Mouse (Mus musculus) left cerebral cortex, adult 2 months (tissue): ENCODE data around the gene Bmper. TPM values are rescaled to one million over a fixed set of nuclear protein-coding genes. Genes with fewer than 3 reads are reported as not detected.

Experiments used
- DNase-seq, 2 experiments: peaks; one replicate each; pipeline ENCODE4 v3.0.0; 2021 to 2022; ENCODE audit warnings: low spot score in 2 of 2, mixed read lengths in 1 of 2; ENCODE audit errors: extremely low spot score in 1 of 2
- H3K27ac ChIP-seq: fragments of 200-600 bp; 2 replicates; pipeline ENCODE4 v1.8.1; 2022
- H3K4me3 ChIP-seq: fragments of 200-600 bp; 2 replicates; pipeline ENCODE4 v1.8.1; 2022
- CTCF ChIP-seq: fragments of 200-600 bp; IDR thresholded peaks from 2 replicates; pipeline ENCODE4 v1.8.1; 2022; ENCODE audit warnings: antibody characterized with exemption, mild to moderate bottlenecking, moderate library complexity
- intact Hi-C: fragments of 180-260 bp; cut with DNase I; formaldehyde crosslinking; loops from one replicate; pipeline ENCODE4 v1.15.1; 2025
- total RNA-seq, 2 experiments: library from RNA; stranded (reverse); gene quantifications; 2 replicates each; pipeline ENCODE4 v1.2.3; 2021

The Bmper gene
- total RNA-seq, 2 experiments from 2014 or later: 6.9 to 8.6 TPM

DNA sequence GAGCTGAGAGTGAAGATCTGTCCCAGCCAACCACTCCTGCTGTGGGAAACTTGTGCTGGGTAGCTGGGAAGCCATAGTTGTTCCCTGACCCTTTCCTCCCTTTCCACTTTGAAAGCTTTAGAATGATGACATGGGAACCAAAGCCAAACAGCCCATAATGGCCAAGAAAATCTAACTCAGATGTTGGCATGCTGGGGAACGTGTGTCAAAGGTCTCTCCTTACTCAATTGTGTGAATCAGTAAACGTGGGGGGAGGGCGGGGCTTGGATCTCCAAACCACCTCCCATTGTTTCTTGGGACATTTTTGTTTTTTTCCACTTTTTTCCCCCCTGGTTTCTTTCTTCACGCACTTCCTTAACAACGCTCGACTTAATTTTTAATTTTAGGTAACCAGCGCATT is 40.0 kb downstream of the Bmper start:
- no peak for DNase-seq
- no peak for TF ChIP-seq CTCF
- Histone ChIP-seq H3K27ac (no peak overlapping the region), H3K4me3 (no peak overlapping the region)
- intact Hi-C loops: no loop called here

DNA sequence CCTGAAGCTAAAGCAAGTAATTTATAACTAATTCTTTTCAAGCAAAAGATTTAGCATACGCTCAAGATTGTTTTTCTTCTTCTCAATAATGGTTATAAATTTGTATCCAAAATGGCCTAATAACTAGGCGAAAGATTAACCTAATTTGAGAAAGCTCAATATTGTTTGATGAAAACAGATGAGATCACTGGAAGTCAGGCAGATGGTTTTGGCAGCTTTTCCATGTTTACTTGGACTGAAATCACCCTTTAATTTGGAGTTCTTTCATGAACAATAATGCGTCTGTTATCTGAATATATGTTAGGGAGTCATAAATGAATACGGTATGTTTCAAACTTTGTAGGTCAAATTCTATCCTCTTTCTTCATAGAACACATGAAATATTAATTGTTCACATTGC is 41.6 kb downstream of the Bmper start:
- Histone ChIP-seq H3K27ac (no peak overlapping the region), H3K4me3 (no peak overlapping the region)
- intact Hi-C loops: no loop called here
- TF ChIP-seq CTCF: no peak
- no peak for DNase-seq

DNA sequence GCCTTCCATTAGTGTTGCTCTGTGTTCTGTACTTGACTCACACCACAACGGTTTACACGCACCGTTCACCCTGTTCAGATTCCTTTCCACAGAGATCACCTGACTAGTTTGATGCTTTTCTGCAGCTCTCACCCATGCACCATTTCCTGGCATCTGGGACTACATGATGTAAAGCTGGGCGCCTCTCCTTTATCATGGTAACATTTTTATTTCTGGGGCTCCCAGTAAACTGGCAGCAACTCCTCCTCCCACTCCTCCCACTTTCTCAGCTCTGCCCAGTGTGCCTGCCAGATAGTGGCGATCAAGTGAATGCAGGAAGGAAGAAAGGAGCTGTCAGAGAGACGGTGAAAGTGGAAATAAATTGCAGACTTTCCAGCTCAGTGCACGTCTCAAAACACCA is 45.7 kb downstream of the Bmper start:
- DNase-seq: peak in 1 of 2 experiments; percentile 59
- H3K27ac ChIP-seq: no peak overlapping the region
- no peak for TF ChIP-seq CTCF
- H3K4me3 ChIP-seq: no peak overlapping the region
- intact Hi-C loops: no loop called here

DNA sequence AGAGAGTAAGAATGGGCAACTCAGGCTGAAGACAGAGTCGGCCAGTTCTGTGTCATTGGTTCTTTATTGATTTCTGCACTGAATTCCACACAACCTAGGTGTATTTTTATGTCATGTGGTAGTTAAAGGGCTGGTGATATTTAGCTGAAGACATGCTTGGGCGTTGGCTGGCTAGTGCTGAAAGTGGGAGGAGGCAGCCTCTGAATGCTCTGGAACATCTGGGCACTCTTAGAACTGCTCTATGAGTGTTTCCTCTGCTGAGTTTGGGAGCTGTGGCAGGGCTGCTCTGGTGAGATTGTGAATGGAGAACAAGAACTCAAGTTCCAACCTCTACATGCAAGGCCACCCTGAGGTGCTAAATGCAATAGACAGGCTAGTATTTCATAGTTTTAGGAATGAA is 46.2 kb downstream of the Bmper start:
- DNase-seq: no peak
- no peak for TF ChIP-seq CTCF
- Histone ChIP-seq H3K4me3 (no peak overlapping the region), H3K27ac (no peak overlapping the region)
- intact Hi-C loops: no loop called here

DNA sequence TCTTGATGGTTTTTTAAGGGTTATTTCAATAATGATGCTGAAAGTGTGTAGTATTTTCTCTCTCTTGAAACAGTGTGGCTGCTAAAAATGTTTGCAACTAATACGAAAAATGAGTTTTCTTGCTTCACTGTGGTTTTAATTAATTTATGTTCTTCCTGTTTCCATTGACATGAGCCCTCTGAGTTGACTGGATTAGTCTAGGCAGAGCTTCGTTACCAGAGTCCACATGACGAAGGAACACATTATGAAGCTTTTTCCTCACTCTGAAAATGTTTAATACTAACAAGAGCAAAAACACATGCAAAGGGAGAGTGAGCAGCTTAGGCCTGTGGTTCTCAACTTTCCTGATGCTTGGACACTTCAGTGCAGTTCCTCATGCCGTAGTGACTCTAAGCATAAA is 53.4 kb downstream of the Bmper start:
- intact Hi-C loops: no loop called here
- DNase-seq: no peak
- no peak for TF ChIP-seq CTCF

DNA sequence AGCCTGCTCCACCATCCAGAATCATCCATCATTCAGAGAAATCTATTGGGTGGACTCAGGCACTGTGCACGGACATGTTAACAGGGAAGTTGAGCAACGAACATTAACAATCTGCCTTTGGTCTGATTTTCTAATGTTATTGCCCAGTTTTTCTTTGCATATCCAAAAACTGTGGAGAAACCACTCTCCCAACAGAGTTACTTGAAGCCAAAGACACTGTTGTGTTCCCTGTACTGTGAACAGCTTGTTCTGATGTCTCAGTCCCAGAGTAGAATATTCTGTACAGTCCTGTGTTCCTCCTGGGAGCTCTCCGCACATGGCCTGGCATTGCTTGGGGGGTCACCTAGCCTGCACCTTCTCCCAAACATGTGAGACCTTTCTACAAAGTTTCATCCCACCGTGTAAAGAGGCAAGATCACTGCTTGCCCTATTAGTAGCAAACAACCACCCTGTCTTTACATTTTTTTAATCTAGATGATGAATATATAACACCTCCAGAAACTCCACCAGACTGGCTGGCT is 62.1 kb downstream of the Bmper start:
- TF ChIP-seq CTCF: no peak
- intact Hi-C loops: no loop called here
- no peak overlapping the region for H3K27ac ChIP-seq
- no peak overlapping the region for H3K4me3 ChIP-seq
- no peak for DNase-seq

More for the DNA sequence above, 53.4 kb downstream of the Bmper start:
- H3K27ac ChIP-seq: no peak overlapping the region
- H3K4me3 ChIP-seq: no peak overlapping the region

DNA sequence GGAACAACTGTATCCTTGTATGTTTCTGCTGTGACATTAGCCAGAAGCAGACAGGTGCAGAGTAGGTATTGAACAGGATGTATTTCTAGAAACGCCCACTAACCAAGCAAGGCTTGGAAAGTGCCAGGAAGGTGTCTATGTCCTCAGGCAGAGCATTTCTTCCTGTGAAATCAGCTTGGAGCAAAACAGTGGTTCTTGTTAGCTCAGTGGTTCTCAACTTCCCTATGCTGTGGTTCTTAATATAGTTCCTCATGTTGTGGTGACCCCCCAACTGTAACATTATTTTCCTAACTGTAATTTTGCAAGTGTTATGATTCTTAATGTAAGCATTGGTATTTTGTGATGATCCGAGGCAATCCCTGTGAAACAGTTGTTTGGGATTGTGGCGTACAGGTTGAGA is 70.7 kb downstream of the Bmper start:
- H3K27ac ChIP-seq: no peak overlapping the region
- intact Hi-C loops: no loop called here
- no peak overlapping the region for H3K4me3 ChIP-seq
- no peak for TF ChIP-seq CTCF
- no peak for DNase-seq

DNA sequence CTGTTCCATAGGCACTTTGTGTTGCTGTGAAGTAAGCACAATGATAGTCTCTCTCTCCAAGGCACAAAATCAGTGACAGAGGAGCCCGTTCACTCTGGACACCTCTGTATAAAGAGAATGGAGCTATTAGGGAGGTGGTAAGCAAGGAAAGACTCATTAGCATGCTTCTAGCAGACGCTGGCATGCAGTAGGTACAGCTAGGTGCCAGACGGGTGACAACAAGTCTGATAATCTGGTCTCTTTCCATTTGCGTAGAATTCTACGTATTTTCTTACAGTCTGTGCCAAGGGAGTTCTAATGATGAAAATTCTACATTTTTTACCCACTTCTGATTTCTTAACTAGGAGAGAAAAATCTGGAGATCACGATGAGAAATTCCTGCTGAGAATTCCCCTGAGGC is 72.7 kb downstream of the Bmper start:
- DNase-seq: no peak
- Histone ChIP-seq H3K4me3 (no peak overlapping the region), H3K27ac (no peak overlapping the region)
- intact Hi-C loops: no loop called here
- TF ChIP-seq CTCF: no peak

DNA sequence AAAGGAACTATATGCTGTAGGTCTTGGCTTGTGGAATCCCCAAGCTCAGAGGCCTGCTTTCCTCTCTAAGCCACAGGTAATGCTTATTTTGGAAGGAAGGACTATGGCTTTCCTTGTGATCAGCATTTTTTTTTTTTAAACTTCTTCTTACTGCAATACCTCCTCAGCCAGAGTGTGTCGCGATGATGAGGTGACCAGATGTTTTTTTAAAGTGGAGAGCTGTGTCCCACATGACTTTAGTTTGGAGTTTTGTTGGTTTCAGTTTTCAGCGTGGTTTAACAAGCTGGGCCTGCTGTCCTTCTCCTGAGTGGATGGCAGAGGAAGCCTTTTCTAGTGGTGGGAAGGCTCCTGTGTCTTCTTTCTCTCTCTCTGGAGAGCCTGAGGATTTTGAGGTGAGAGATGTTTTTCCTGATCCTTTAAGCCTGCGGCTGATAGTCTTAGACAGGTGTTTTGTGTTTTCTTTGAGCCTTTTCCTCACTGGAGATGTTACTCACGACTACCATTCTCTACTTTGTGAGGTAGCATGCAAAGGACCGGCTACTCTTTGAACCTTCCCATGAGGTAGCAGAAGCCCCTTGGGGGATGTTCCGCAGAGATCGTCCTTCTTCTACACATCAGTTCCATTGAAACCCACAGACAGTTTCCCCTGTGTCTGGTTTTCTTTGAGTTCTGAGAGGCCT is 74.8 kb downstream of the Bmper start:
- no peak for DNase-seq
- H3K4me3 ChIP-seq: no peak overlapping the region
- intact Hi-C loops: no loop called here
- TF ChIP-seq CTCF: no peak
- no peak overlapping the region for H3K27ac ChIP-seq

DNA sequence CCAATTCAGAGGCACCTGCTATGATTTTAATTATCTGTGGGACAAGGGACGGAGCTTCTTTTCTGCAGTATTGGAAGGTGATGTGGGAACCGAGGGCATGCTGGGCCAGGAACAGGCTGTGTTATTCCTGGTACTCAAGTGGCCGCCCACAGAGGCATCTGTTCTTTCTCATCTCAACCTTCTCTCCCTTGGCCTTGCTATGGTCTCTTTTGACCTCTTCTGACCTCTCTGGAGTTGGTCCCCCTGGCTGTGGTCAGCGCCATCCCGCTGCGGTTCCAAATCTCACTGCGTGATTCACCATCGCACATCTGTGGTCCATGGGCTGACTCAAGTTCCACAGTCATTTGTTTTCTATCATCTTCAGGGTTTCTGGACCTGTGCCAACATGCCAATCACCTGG is 77.5 kb downstream of the Bmper start:
- no peak overlapping the region for H3K27ac ChIP-seq
- intact Hi-C loops: no loop called here
- no peak overlapping the region for H3K4me3 ChIP-seq
- no peak for TF ChIP-seq CTCF
- no peak for DNase-seq

DNA sequence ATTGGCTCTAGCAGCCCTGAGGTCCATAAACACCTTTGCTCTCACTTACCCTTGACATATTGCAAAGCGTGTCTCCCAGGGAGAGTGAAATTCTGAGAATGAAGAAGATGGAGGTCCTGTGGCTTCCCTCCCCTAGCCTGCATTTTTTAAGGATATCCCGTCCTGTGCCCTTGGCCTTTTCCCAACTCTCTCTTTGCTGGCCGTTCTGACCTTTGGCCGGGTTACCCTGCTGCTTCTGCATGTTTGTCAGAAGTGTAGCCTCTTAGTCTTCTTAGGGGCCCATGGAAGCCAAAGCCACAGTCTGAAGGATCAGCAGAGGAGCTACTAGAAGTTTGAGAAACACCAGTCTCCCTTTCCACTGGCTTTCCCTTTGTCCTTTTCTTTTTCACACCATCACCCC is 82.8 kb downstream of the Bmper start:
- no peak for TF ChIP-seq CTCF
- intact Hi-C loops: no loop called here
- no peak overlapping the region for H3K27ac ChIP-seq
- DNase-seq: no peak
- no peak overlapping the region for H3K4me3 ChIP-seq

DNA sequence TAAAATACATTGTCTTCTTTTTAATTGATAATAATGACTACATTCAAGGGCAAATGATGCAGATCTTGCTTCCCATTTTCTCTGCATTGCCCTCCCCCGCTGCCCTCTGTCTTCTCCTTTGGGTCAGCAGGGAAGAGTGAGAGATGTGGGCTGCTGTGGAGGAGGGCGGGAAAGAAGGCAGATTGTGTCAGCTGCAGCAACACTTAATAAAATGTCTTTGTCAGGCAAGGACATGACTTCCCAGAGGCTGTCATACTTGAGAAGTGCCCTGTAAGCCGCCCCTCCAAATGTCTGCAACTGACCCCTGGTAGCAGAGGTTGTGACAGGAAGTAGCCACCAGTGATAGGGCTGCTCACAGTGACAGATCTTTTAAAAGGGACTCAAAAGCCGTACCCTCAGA is 83.3 kb downstream of the Bmper start:
- no peak for TF ChIP-seq CTCF
- intact Hi-C loops: no loop called here
- no peak for DNase-seq
- no peak overlapping the region for H3K27ac ChIP-seq
- no peak overlapping the region for H3K4me3 ChIP-seq

DNA sequence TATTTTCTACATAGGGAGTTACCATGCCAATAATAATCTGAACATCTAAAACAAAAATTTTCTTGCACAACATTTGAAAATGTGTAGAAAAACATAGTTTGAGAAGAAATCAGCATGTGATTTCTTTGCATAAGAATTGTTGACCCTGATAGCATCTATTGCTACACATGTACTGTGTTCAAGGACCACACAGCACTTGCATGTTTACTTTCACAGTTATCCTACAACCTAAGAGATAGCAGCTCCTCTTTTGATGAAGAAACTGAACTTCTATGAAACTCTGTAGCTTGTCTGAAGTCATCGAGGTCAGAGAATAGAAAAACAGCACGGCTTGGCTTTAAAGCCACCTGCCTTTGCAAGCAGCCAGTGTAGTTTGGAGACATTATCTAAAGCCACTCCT is 85.0 kb downstream of the Bmper start:
- H3K27ac ChIP-seq: no peak overlapping the region
- H3K4me3 ChIP-seq: no peak overlapping the region
- intact Hi-C loops: no loop called here
- no peak for TF ChIP-seq CTCF
- no peak for DNase-seq
